Mouse (Mus musculus) embryonic facial prominence, embryonic 10.5 days (tissue): ENCODE results near the gene Casp4. TPM values are rescaled to one million over a fixed set of nuclear protein-coding genes. Genes with fewer than 3 reads are reported as not detected.

ENCODE experiments used
- DNase-seq: peaks from one replicate; pipeline ENCODE4 v3.0.0-alpha.2; 2017; ENCODE audit warnings: low spot score
- H3K27ac ChIP-seq: fragments of 300-500 bp; sonication (generic); replicated peaks from 2 replicates; pipeline ENCODE4 v1.5.1; 2016; ENCODE audit warnings: mild to moderate bottlenecking
- H3K27me3 ChIP-seq: fragments of 300-500 bp; sonication (generic); replicated peaks from 2 replicates; pipeline ENCODE4 v1.6.1; 2016; ENCODE audit warnings: low read depth, mild to moderate bottlenecking; ENCODE audit not compliant: poor library complexity, severe bottlenecking
- H3K36me3 ChIP-seq: fragments of 300-500 bp; sonication (generic); replicated peaks from 2 replicates; pipeline ENCODE4 v1.6.1; 2016; ENCODE audit warnings: mild to moderate bottlenecking, moderate library complexity
- H3K4me1 ChIP-seq: fragments of 300-500 bp; sonication (generic); 2 replicates; pipeline ENCODE4 v1.6.1; 2016
- H3K4me3 ChIP-seq: fragments of 300-500 bp; sonication (generic); 2 replicates; pipeline ENCODE4 v1.5.1; 2016; ENCODE audit warnings: mild to moderate bottlenecking, moderate library complexity
- H3K9me3 ChIP-seq: fragments of 300-500 bp; sonication (generic); 2 replicates; pipeline ENCODE4 v1.6.1; 2016; ENCODE audit warnings: mild to moderate bottlenecking
- WGBS: fragments of 180-500 bp; shearing (Covaris S2); methylation state at CpG from one replicate; pipeline ENCODE4 v1.1.7; 2016; 5-methylcytosine and 5-hydroxymethylcytosine counted together
- polyA plus RNA-seq: library from polyadenylated mRNA; unstranded; fragments of >200 nt; fragmentation: Nextera tagmentation; extraction: Ambion mirVana; gene quantifications from 2 replicates; pipeline ENCODE4 v1.2.1, GENCODE M21; 2016

Casp4 gene
- polyA plus RNA-seq: not detected in 2 replicates

DNA sequence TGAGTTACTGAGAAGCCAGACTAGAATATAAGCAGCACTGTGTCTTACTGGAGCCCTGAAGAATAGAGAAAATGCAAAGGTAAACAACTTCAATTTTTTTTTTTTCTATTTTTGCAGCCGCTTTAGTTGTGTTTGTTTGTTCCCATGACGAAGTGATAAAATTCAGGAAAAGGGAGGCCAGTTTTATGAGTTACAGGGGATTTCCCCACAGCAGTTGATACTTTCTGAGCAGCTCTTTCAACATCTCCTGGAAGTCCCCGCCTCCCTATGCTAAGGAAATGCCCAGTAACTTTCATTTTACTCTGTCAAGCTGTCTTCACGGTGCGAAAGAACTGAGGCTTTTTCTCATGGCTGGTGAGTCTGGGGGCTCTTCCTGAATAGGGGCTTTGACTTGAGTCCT lies at the start of gene Casp4:
Gene Casp4, plus strand, starts transcription at position 268 of the 400 bp plus-strand sequence.
- H3K36me3 ChIP-seq: no peaks in the 10 kb centered on the region
- H3K27ac ChIP-seq: no peak within 1 kb of the TSS
- DNase-seq: no peak
- H3K9me3 ChIP-seq: no peaks in the 10 kb centered on the region
- no peaks in the 10 kb centered on the region for H3K4me1 ChIP-seq
- H3K27me3 ChIP-seq: no peaks in the 10 kb centered on the region
- 78% methylated on average over 5 of the region's 5 CpGs for WGBS
- H3K4me3 ChIP-seq: no peak within 1 kb of the TSS

DNA sequence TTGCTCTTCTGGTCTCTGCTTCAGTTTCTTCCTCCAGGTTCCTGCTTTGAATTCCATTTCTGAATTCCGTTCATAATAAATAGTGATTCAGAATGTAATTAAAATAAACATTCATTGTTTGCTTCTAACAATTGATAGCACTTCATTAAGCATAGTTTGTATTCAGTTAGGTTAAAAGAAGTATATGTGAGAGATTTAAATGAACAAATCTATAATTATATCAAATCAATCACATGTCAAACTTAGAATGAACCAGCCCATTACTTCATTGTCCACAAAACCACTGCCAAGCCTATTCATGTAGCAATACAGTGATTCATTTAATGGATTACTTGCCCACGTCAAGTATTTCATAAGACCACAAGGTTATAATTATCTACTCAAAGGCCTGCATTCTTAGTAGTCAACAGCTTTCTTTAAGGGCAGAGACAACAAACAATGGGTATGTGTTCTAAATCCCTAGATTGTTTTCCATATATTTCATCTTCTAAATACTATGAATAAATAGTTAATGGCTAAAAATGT lies 44.6 kb upstream of the Casp4 start:
- 61% methylated on average over 2 of the region's 2 CpGs for WGBS

DNA sequence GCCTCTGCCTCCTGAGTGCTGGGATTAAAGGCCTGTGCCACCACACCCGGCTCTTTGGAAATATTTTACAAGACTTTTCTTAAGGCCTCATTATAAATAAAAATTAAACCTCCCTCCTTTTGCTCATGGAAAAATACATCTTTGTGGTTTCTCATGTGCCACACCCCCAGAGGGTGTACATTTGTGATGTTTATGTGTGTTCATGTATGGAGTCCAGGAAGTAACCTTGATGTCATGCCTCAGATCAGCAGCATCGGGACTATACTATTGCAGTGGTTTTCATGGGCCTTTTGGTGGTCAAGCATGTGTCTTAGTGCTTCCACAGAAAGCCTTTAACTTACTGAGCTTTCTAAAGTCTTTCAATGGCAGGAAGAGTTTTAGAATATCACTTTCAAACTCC lies 38.4 kb upstream of the Casp4 start:
- H3K27me3 ChIP-seq: no peaks in the 10 kb centered on the region
- no peak for DNase-seq
- no peak overlapping the region for H3K4me3 ChIP-seq
- no peaks in the 10 kb centered on the region for H3K36me3 ChIP-seq
- 88% methylated on average over 2 of the region's 2 CpGs for WGBS
- no peaks in the 10 kb centered on the region for H3K4me1 ChIP-seq
- H3K9me3 ChIP-seq: no peaks in the 10 kb centered on the region
- no peak overlapping the region for H3K27ac ChIP-seq

More for the DNA sequence above, 44.6 kb upstream of the Casp4 start:
- Histone ChIP-seq H3K4me1 (no peaks in the 10 kb centered on the region), H3K4me3 (no peak overlapping the region), H3K27ac (no peak overlapping the region), H3K27me3 (no peaks in the 10 kb centered on the region), H3K36me3 (no peaks in the 10 kb centered on the region), H3K9me3 (no peaks in the 10 kb centered on the region)
- DNase-seq: no peak

DNA sequence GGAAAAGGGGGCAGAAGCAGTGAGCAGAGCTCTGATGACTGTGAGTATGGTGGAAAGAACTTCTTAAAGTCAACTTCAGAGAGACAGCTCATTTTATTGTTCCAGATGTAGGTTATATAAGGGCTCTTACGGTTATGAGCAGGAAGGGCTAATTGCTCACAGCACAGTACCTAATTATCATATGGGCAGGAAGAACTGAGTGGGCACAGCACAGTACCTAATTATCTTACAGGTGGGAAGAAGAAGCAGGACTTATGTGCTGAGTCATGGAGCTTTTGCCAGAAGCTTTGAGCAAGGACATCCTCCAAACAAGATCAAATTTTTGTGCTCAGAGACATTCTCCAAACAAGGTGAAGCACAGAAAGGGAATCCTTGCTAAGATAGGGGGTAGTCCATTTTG lies 37.7 kb upstream of the Casp4 start:
- no peaks in the 10 kb centered on the region for H3K4me1 ChIP-seq
- no peaks in the 10 kb centered on the region for H3K36me3 ChIP-seq
- H3K4me3 ChIP-seq: no peak overlapping the region
- H3K27ac ChIP-seq: no peak overlapping the region
- 62% methylated on average over 1 of the region's 1 CpGs for WGBS
- no peaks in the 10 kb centered on the region for H3K27me3 ChIP-seq
- no peaks in the 10 kb centered on the region for H3K9me3 ChIP-seq
- no peak for DNase-seq

DNA sequence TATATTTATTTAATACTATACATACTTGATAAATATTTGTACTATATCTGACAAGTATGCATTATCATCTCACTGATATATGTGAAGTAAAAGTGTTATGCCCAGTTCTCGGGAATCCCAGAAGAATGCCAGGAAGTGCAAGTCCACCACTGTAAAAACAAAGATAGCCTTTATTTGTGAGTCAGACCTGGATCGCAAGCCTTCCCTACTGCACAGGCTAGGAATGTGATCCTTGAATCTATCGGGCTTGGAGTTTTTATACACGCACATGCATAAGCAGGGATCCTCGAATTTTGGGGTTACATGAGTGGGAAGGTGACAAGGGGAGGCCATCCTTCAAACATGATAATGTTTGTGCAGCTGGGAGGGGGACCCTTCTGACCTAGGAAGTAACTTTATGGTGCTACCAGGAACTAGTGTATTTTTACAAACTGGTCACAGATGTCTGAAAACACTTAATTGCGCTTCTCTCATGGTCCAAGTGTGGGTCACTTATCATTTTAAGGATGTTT lies 37.2 kb upstream of the Casp4 start:
- no peaks in the 10 kb centered on the region for H3K4me1 ChIP-seq
- H3K27me3 ChIP-seq: no peaks in the 10 kb centered on the region
- no peaks in the 10 kb centered on the region for H3K36me3 ChIP-seq
- H3K4me3 ChIP-seq: no peak overlapping the region
- no peaks in the 10 kb centered on the region for H3K9me3 ChIP-seq
- 63% methylated on average over 6 of the region's 6 CpGs for WGBS
- no peak overlapping the region for H3K27ac ChIP-seq
- DNase-seq: no peak

DNA sequence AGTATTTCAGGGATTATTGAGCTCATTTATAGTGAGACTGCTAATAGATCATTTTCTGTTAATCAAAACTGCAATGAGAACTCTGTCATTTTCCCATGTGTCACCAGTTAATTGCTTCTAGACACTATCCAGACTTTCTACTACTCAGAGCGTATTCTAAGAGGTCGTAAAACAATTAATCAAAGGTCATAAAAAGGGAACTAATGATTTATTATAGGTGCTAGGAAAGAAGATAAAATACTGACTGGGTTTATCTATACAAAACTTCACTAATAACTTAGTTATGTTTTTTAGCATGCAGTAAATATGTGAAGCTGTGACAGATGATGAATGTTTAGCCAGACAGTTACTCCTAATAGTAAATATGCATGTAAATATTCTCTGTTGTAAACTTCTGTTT lies 22.6 kb upstream of the Casp4 start:
- H3K27ac ChIP-seq: no peak overlapping the region
- no peak for DNase-seq
- H3K36me3 ChIP-seq: no peaks in the 10 kb centered on the region
- H3K4me3 ChIP-seq: no peak overlapping the region
- WGBS: 92% methylated on average over 2 of the region's 2 CpGs
- H3K4me1 ChIP-seq: no peaks in the 10 kb centered on the region
- H3K9me3 ChIP-seq: no peaks in the 10 kb centered on the region
- H3K27me3 ChIP-seq: no peaks in the 10 kb centered on the region

DNA sequence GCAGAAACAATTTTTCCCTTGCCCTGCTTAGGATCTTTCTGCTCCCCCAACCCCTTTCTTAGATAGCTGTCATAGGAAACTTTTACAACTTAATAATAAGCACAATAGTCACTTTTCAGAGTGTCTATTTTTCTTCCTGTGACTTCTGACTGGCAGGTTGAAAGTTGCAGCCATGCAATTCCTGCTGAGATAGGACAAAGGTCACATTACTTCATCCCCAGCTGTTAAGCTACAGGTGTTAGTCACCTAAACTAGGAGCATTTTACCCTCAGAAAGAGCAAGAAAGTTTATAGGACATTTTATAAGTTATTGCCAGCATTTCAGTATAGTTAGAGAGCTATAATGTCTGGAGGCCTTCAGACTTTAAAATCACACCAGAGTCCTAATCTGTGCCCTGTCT lies 22.0 kb upstream of the Casp4 start:
- Histone ChIP-seq H3K27me3 (no peaks in the 10 kb centered on the region), H3K36me3 (no peaks in the 10 kb centered on the region), H3K9me3 (no peaks in the 10 kb centered on the region), H3K4me1 (no peaks in the 10 kb centered on the region), H3K27ac (no peak overlapping the region), H3K4me3 (no peak overlapping the region)
- no peak for DNase-seq

DNA sequence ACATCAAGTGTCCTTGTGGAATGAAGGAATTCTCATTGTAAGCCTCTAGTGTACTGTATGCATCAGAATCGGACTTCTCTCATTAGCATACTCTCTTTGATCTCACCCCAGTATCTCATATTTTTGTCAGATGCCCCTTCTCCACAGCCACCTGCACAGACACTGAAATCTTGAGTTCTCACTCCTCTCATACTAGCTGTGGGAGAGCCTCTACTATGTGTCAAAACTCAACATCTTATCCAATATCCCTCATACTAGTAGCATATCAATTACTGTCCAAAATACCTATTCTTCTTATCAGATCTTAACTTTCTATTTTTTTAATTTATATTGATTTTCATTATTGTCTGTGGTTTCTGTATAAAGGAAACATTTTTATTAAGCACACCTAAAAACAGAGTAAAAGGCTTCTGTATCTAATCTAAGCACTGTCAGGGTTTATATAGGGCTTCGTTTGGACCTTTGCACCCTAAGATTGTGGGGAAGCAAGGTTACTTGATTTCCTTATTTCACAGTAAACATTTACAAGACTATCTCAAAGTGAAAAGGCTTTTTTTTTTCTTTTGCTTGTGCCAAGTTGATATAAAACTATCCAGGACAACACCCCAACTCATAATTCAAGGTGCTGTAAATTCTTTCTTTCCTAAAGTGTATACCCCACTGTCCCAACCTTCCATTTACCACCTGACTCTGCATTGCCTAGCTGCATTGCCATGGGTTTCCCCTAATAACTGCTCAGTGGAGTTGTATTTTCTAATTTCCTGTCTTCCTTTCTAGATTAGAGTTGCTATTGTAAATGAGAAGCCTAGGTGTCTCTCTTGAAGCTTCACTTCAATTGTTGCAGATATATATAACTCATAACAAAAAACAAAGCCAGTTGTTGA lies 12.0 kb upstream of the Casp4 start:
- no peak overlapping the region for H3K4me3 ChIP-seq
- DNase-seq: no peak
- H3K27ac ChIP-seq: no peak overlapping the region
- no peaks in the 10 kb centered on the region for H3K27me3 ChIP-seq
- H3K36me3 ChIP-seq: no peaks in the 10 kb centered on the region
- no peaks in the 10 kb centered on the region for H3K9me3 ChIP-seq
- no peaks in the 10 kb centered on the region for H3K4me1 ChIP-seq
- 83% methylated on average over 2 of the region's 2 CpGs for WGBS

DNA sequence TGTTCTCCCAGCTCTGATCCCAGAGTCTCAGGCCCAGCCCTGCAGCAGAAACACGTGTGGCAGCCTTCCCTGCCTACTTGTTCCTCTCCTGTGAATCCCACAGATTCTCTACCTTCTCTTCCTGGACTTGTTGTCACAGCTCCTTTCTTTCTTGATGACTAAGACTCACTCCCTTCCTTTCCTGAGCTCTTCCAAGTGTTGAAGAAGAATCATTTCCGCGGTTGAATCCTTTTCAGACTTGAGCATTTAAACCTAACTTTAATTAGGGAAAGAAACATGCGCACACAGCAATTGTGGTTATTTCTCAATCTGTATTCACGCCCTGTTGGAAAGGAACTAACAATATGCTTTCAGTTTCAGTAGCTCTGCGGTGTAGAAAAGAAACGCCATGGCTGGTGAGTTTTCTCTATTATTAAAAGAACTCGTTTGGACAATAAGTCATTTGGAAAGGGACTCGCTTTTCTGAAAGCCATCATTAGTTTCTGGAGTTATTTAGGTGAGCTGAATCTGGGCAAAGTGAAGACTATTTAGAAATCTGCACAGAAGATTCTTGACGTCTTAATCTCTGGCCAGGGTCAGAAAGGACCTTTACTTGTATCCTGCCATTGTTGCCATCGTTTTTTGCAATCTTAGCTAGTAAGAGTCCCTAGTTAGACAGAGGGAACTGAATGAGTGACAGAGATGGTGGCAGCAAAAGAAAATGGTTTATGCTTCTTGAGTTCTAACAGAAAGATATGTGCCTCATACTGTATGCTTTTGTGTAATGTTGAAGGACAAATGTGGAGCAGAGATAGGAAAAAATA lies 10.1 kb upstream of the Casp4 start, which contains the start of gene Casp1:
Gene Casp1, plus strand, starts transcription at position 189 of the 803 bp plus-strand sequence.
- Histone ChIP-seq H3K9me3 (no peaks in the 10 kb centered on the region), H3K4me3 (no peak within 1 kb of the TSS), H3K36me3 (no peaks in the 10 kb centered on the region), H3K4me1 (no peaks in the 10 kb centered on the region), H3K27ac (no peak within 1 kb of the TSS), H3K27me3 (no peaks in the 10 kb centered on the region)
- 76% methylated on average over 11 of the region's 11 CpGs for WGBS
- DNase-seq: no peak

DNA sequence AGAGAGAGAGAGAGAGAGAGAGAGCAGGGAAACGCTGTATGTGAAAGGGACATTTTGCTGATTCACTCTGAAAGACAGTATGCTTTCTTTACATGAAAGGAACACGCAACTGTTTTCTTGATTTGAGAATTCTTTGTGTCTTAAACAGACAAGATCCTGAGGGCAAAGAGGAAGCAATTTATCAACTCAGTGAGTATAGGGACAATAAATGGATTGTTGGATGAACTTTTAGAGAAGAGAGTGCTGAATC lies 9.6 kb upstream of the Casp4 start:
- Histone ChIP-seq H3K4me1 (no peaks in the 10 kb centered on the region), H3K27ac (no peak overlapping the region), H3K9me3 (no peaks in the 10 kb centered on the region), H3K4me3 (no peak overlapping the region), H3K27me3 (no peaks in the 10 kb centered on the region), H3K36me3 (no peaks in the 10 kb centered on the region)
- 80% methylated on average over 2 of the region's 2 CpGs for WGBS
- DNase-seq: no peak

DNA sequence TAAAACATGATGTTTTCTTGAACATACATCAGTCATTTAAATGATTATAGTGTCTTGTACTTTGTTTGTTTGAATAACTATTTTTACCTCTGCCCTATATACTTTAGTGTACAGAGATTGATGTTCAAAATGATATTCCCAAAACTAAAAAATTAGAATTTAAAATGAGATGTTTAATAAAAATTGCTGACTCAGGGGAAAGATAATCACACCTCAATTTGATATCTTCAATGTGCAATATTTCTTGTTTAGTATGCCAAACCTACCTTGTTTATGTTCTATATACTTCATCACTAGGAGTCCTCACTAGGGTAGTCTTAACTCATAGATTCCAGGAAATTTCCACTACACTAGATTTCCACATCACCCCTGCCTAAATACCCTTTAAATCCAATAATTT lies 1.5 kb downstream of the Casp4 start:
- H3K27me3 ChIP-seq: no peaks in the 10 kb centered on the region
- H3K27ac ChIP-seq: no peak overlapping the region
- no peak for DNase-seq
- H3K9me3 ChIP-seq: no peaks in the 10 kb centered on the region
- no peak overlapping the region for H3K4me3 ChIP-seq
- no peaks in the 10 kb centered on the region for H3K36me3 ChIP-seq
- H3K4me1 ChIP-seq: no peaks in the 10 kb centered on the region

DNA sequence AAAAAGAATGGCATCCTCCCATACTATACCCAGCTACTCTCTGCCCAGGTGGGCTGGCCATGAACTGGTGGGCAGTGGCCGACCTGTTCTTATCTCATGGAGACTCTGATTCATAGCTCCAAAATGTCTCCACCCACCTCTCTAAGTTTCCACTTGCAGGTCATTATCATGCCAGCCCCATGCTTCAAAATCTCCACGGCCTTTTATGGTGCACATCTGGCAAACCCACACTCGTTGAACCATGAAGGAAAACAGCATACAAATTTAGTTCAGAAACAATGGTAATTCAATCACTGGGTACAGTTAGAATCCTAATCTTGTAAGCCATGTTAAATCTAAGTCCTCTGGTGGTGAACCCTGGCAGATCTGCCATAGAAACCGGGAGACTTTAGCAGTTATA lies 2.8 kb downstream of the Casp4 start:
- H3K36me3 ChIP-seq: no peaks in the 10 kb centered on the region
- no peak overlapping the region for H3K4me3 ChIP-seq
- H3K27ac ChIP-seq: no peak overlapping the region
- H3K9me3 ChIP-seq: no peaks in the 10 kb centered on the region
- H3K27me3 ChIP-seq: no peaks in the 10 kb centered on the region
- no peaks in the 10 kb centered on the region for H3K4me1 ChIP-seq
- WGBS: 82% methylated on average over 4 of the region's 4 CpGs
- no peak for DNase-seq

DNA sequence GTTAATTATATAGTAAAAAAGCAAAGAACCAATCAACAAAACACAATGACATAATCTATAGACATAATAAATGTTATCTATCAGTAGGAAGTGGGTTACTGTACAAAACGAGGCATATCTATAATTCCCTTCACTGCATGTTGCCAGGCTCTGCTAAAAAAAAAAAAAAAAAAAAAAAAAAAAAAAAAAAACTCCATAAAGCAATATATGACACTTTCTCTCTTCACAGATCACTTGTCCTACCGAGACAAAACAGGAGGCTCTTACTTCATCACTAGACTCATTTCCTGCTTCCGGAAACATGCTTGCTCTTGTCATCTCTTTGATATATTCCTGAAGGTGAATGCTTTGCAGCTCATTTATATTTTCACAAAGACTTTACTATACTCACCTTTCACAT lies 19.6 kb downstream of the Casp4 start:
- no peaks in the 10 kb centered on the region for H3K4me1 ChIP-seq
- H3K9me3 ChIP-seq: no peaks in the 10 kb centered on the region
- no peaks in the 10 kb centered on the region for H3K36me3 ChIP-seq
- no peaks in the 10 kb centered on the region for H3K27me3 ChIP-seq
- H3K27ac ChIP-seq: no peak overlapping the region
- no peak for DNase-seq
- 85% methylated on average over 3 of the region's 3 CpGs for WGBS
- no peak overlapping the region for H3K4me3 ChIP-seq
